Comparison of ENCODE assay signal across 13 mouse cellular contexts in genomic region chr12:70720178-70720894, GRCm38 (mm10).
A peak's percentile ranks its signal among the peaks of the same experiment; 100 is the strongest.
DNase-seq lines count a peak whose midpoint lies in the region; ATAC-seq and TF ChIP-seq lines count a peak whose summit lies in the region.
"Had no signal": no experiment of that assay in that cellular context is flagged by ENCODE, and none has a peak within 500 bp of the region (broad histone marks: within the 10 kb centered on the region; RNA-seq: fewer than 3 reads in every experiment).

No protein-coding gene starts in this region.

- no peaks in the 10 kb centered on the region for H3K79me2 ChIP-seq in macrophage (ENCODE audit: inconsistent target)

- 63% methylated on average over 12 of the region's 12 CpGs for WGBS in embryonic facial prominence, embryonic 13.5 days
- WGBS in embryonic facial prominence, embryonic 10.5 days, result 87% methylated on average over 12 of the region's 12 CpGs
- 58% methylated on average over 12 of the region's 12 CpGs for WGBS in lung, embryonic 14.5 days
- 46% methylated on average over 12 of the region's 12 CpGs for WGBS in lung, adult 2 months
- WGBS in macrophage (ENCODE audit: missing documents), result 41% methylated on average over 11 of the region's 12 CpGs
- WGBS in neural tube, embryonic 15.5 days, result 87% methylated on average over 12 of the region's 12 CpGs
- 90% methylated on average over 12 of the region's 12 CpGs for WGBS in forebrain, embryonic 11.5 days

- no peak for ATAC-seq in embryonic facial prominence, embryonic 13.5 days (ENCODE audit: insufficient number of reproducible peaks, insufficient read depth, low FRiP score, low TSS enrichment, low read depth)
- no peak for ATAC-seq in lung, embryonic 14.5 days (ENCODE audit: insufficient read depth)
- no peak for ATAC-seq in neural tube, embryonic 15.5 days (ENCODE audit: low FRiP score)
- ATAC-seq in forebrain, embryonic 11.5 days (replicated peaks; ENCODE audit: low FRiP score), result no peak
- ATAC-seq: forebrain, embryonic 14.5 days had no signal

- no peaks in the 10 kb centered on the region for H3K27me3 ChIP-seq in embryonic facial prominence, embryonic 13.5 days
- no peaks in the 10 kb centered on the region for H3K27me3 ChIP-seq in embryonic facial prominence, embryonic 10.5 days (replicated peaks; ENCODE audit: low read depth, poor library complexity, severe bottlenecking)
- no peaks in the 10 kb centered on the region for H3K27me3 ChIP-seq in lung, embryonic 14.5 days (ENCODE audit: insufficient read depth, low read length)
- H3K27me3 ChIP-seq in neural tube, embryonic 15.5 days (replicated peaks), result no peaks in the 10 kb centered on the region
- no peaks in the 10 kb centered on the region for H3K27me3 ChIP-seq in forebrain, embryonic 11.5 days (ENCODE audit: control insufficient read depth, insufficient read depth, low read length)

- no peak overlapping the region for H3K4me2 ChIP-seq in embryonic facial prominence, embryonic 13.5 days
- no peak overlapping the region for H3K4me2 ChIP-seq in lung, embryonic 14.5 days
- no peak overlapping the region for H3K4me2 ChIP-seq in neural tube, embryonic 15.5 days
- no peak overlapping the region for H3K4me2 ChIP-seq in forebrain, embryonic 11.5 days (ENCODE audit: low read depth, low read length, severe bottlenecking)
- H3K4me2 ChIP-seq: midbrain, embryonic 11.5 days had no signal

- no peak overlapping the region for H3K9ac ChIP-seq in embryonic facial prominence, embryonic 13.5 days
- H3K9ac ChIP-seq in lung, embryonic 14.5 days, result no peak overlapping the region
- no peak overlapping the region for H3K9ac ChIP-seq in neural tube, embryonic 15.5 days (replicated peaks)
- H3K9ac ChIP-seq in forebrain, embryonic 11.5 days (ENCODE audit: low read length), result no peak overlapping the region

- H3K9me3 ChIP-seq in embryonic facial prominence, embryonic 13.5 days, result no peaks in the 10 kb centered on the region
- H3K9me3 ChIP-seq in embryonic facial prominence, embryonic 10.5 days, result no peaks in the 10 kb centered on the region
- H3K9me3 ChIP-seq in lung, embryonic 14.5 days (ENCODE audit: low read depth, low read length), result no peaks in the 10 kb centered on the region
- H3K9me3 ChIP-seq in neural tube, embryonic 15.5 days (replicated peaks), result no peaks in the 10 kb centered on the region
- no peaks in the 10 kb centered on the region for H3K9me3 ChIP-seq in forebrain, embryonic 11.5 days (ENCODE audit: control insufficient read depth, low read length)

- DNase-seq in embryonic facial prominence, embryonic 10.5 days (ENCODE audit: low spot score), result no peak
- peak; percentile 27 for DNase-seq in lung, embryonic 14.5 days
- no peak for DNase-seq in lung, adult 2 months
- peak; percentile 17 for DNase-seq in adipocyte (ENCODE audit: low spot score)
- no peak for DNase-seq in forebrain, embryonic 11.5 days (ENCODE audit: low spot score)
- DNase-seq: adrenal gland, adult 8-10 months; gastrocnemius, postnatal 14 days; thymus, postnatal 14 days had no signal

- H3K4me3 ChIP-seq in embryonic facial prominence, embryonic 13.5 days, result no peak overlapping the region
- no peak overlapping the region for H3K4me3 ChIP-seq in embryonic facial prominence, embryonic 10.5 days
- no peak overlapping the region for H3K4me3 ChIP-seq in lung, embryonic 14.5 days (ENCODE audit: low read depth, low read length)
- no peak overlapping the region for H3K4me3 ChIP-seq in lung, adult 2 months (replicated peaks; ENCODE audit: extremely low read depth, low read depth, low read length)
- H3K4me3 ChIP-seq in macrophage (ENCODE audit: inconsistent target), result no peak overlapping the region
- H3K4me3 ChIP-seq in neural tube, embryonic 15.5 days (replicated peaks), result no peak overlapping the region
- no peak overlapping the region for H3K4me3 ChIP-seq in forebrain, embryonic 11.5 days (ENCODE audit: low read depth, low read length)

- H3K36me3 ChIP-seq in embryonic facial prominence, embryonic 13.5 days, result no peaks in the 10 kb centered on the region
- H3K36me3 ChIP-seq in embryonic facial prominence, embryonic 10.5 days (replicated peaks), result no peaks in the 10 kb centered on the region
- no peaks in the 10 kb centered on the region for H3K36me3 ChIP-seq in lung, embryonic 14.5 days (ENCODE audit: insufficient read depth)
- no peaks in the 10 kb centered on the region for H3K36me3 ChIP-seq in macrophage (ENCODE audit: inconsistent target)
- no peaks in the 10 kb centered on the region for H3K36me3 ChIP-seq in neural tube, embryonic 15.5 days
- H3K36me3 ChIP-seq in forebrain, embryonic 11.5 days (ENCODE audit: control insufficient read depth, insufficient read depth, low read length), result no peaks in the 10 kb centered on the region

- no peak for TF ChIP-seq CTCF in lung, embryonic 14.5 days (IDR thresholded peaks at IDR 0.05; ENCODE audit: low read depth)
- no peak for TF ChIP-seq CTCF in lung, adult 2 months (IDR thresholded peaks at IDR 0.05; ENCODE audit: insufficient read depth, low read length)

- peaks cover 24% of the 10 kb centered on the region for H3K4me1 ChIP-seq in embryonic facial prominence, embryonic 13.5 days
- H3K4me1 ChIP-seq in embryonic facial prominence, embryonic 10.5 days, result no peaks in the 10 kb centered on the region
- peaks cover 13% of the 10 kb centered on the region; the same call in 1 of the 2 replicates for H3K4me1 ChIP-seq in lung, embryonic 14.5 days (ENCODE audit: insufficient read depth)
- peaks cover 9% of the 10 kb centered on the region for H3K4me1 ChIP-seq in lung, adult 2 months (ENCODE audit: control insufficient read depth, insufficient read depth, low read length)
- peaks cover 4% of the 10 kb centered on the region; the same call in 1 of the 2 replicates for H3K4me1 ChIP-seq in neural tube, embryonic 15.5 days
- H3K4me1 ChIP-seq in forebrain, embryonic 11.5 days (replicated peaks; ENCODE audit: control insufficient read depth, insufficient read depth, low read length), result no peaks in the 10 kb centered on the region

- 0 out of 2 replicates have a peak overlapping the region, but pooled peaks have one; percentile 68 for H3K27ac ChIP-seq in embryonic facial prominence, embryonic 13.5 days
- H3K27ac ChIP-seq in embryonic facial prominence, embryonic 10.5 days (replicated peaks), result no peak overlapping the region
- peak overlapping the region; percentile 25; the same call in 1 of the 2 replicates for H3K27ac ChIP-seq in lung, embryonic 14.5 days (ENCODE audit: low read depth)
- 0 out of 2 replicates have a peak overlapping the region, but pooled peaks have one; percentile 13 for H3K27ac ChIP-seq in macrophage
- H3K27ac ChIP-seq in neural tube, embryonic 15.5 days (replicated peaks), result no peak overlapping the region
- H3K27ac ChIP-seq in forebrain, embryonic 11.5 days (ENCODE audit: low read depth, low read length), result no peak overlapping the region

- no peak for TF ChIP-seq POLR2A in lung, adult 2 months (IDR thresholded peaks at IDR 0.05; ENCODE audit: borderline replicate concordance, extremely low read depth, low read depth, low read length)

Comparison
In these comparisons a context has a peak if more than half of its experiments do, and no peak if none do; other contexts are left out.
1. H3K27ac ChIP-seq: peak in embryonic facial prominence, embryonic 13.5 days (single experiment), lung, embryonic 14.5 days (single experiment) and macrophage (single experiment); none in embryonic facial prominence, embryonic 10.5 days (single experiment), neural tube, embryonic 15.5 days (single experiment) and forebrain, embryonic 11.5 days (single experiment).
2. DNase-seq: peak in lung, embryonic 14.5 days (single experiment) and adipocyte (single experiment); none in embryonic facial prominence, embryonic 10.5 days (single experiment), lung, adult 2 months (single experiment) and forebrain, embryonic 11.5 days (single experiment).